Mouse (Mus musculus) cortical plate, adult 2 months (tissue): ENCODE measurements around the gene Eif3c.

Experiments used
- CTCF ChIP-seq: fragments of 200-500 bp; IDR thresholded peaks from 2 replicates; pipeline ENCODE4 v1.5.1; 2011; ENCODE audit warnings: mild to moderate bottlenecking, control low read depth, low read length; ENCODE audit not compliant: insufficient read depth; ENCODE audit errors: extremely low read depth
- POLR2A ChIP-seq: fragments of 200-500 bp; IDR thresholded peaks from 2 replicates; pipeline ENCODE4 v1.6.1; 2011; ENCODE audit warnings: mild to moderate bottlenecking, low read length, control low read depth; ENCODE audit not compliant: insufficient read depth; ENCODE audit errors: extremely low read depth

DNA sequence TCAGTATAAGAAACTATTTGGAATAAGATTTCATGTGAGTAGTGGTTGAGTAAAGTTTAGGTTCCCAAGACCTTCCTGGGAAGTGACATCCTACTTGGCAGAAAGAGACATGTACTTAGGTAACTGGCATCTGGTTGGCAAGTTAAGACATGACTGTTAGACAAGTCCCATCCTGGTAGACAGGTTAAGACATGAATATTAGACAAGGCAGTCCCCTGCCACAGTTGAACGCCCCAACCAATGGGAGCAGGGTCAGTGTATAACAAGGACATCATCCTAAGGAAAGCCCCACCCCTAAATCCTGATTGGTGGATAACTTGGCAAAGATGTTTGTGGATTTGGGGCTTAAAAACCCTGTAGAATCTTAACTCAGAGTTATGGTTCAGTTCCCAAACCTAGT, 32.8 kb downstream of the Eif3c start:
- TF ChIP-seq POLR2A, result no peak
- TF ChIP-seq CTCF, result no peak
